Mouse (Mus musculus) olfactory bulb, adult 2 months (tissue): Measurements from ENCODE around the gene Dusp28. TPM values are rescaled to one million over a fixed set of nuclear protein-coding genes. Genes with fewer than 3 reads are reported as not detected.

Experiments
- H3K27ac ChIP-seq: fragments of 200-500 bp; 2 replicates; pipeline ENCODE4 v1.5.1; 2012; ENCODE audit warnings: low read depth, low read length; ENCODE audit not compliant: insufficient read depth
- H3K4me1 ChIP-seq: fragments of 200-500 bp; 2 replicates; pipeline ENCODE4 v1.6.1; 2012; ENCODE audit warnings: low read length; ENCODE audit not compliant: control insufficient read depth, insufficient read depth
- H3K4me3 ChIP-seq: fragments of 200-500 bp; 2 replicates; pipeline ENCODE4 v1.5.1; 2012; ENCODE audit warnings: mild to moderate bottlenecking, low read depth, low read length, moderate library complexity; ENCODE audit not compliant: insufficient read depth
- CTCF ChIP-seq: fragments of 200-500 bp; IDR thresholded peaks from 2 replicates; pipeline ENCODE4 v1.5.1; 2012; ENCODE audit warnings: low read depth, mild to moderate bottlenecking, low read length, moderate library complexity; ENCODE audit not compliant: insufficient read depth
- POLR2A ChIP-seq: fragments of 200-500 bp; IDR thresholded peaks from 2 replicates; pipeline ENCODE4 v1.6.1; 2012; ENCODE audit warnings: mild to moderate bottlenecking, low read depth, low read length, moderate library complexity; ENCODE audit not compliant: insufficient read depth
- WGBS: fragments of 180-500 bp; shearing (Covaris S2); methylation state at CpG from one replicate; pipeline ENCODE4 v1.1.7; 2018; 5-methylcytosine and 5-hydroxymethylcytosine counted together
- polyA plus RNA-seq: library from polyadenylated mRNA; stranded (reverse); fragments of >200 nt; gene quantifications from 2 replicates; pipeline ENCODE4 v1.2.4, GENCODE M21; 2012; ENCODE audit warnings: low replicate concordance; ENCODE audit not compliant: missing spikeins, insufficient read depth, insufficient read length

Dusp28 gene
- polyA plus RNA-seq, 1 experiment = not detected

DNA sequence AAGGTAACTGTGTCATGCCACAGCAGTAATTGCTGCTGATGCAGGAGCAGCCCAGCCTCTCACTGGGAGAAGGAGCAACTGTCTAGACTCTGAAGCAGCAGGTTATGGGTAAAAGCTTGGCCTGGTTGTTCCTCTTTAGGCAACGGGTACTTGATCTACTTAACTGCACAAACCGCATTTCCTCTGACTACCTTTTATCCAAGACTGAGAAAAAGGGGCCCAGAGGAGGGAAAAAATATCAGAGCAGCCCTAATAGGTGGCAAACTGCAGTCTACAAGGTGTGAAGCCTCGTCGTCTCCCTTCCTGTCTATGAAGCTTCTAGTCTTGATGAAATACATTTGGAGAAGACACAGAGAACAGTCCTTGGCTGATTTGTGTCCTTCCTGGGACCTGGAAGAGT is 26.8 kb downstream of the Dusp28 start:
- peaks cover 14% of the 10 kb centered on the region for H3K4me1 ChIP-seq
- no peak for TF ChIP-seq CTCF
- no peak for TF ChIP-seq POLR2A
- WGBS = 76% methylated on average over 4 of the region's 4 CpGs
- peak overlapping the region; percentile 73 for H3K4me3 ChIP-seq
- H3K27ac ChIP-seq = peak overlapping the region; percentile 98

DNA sequence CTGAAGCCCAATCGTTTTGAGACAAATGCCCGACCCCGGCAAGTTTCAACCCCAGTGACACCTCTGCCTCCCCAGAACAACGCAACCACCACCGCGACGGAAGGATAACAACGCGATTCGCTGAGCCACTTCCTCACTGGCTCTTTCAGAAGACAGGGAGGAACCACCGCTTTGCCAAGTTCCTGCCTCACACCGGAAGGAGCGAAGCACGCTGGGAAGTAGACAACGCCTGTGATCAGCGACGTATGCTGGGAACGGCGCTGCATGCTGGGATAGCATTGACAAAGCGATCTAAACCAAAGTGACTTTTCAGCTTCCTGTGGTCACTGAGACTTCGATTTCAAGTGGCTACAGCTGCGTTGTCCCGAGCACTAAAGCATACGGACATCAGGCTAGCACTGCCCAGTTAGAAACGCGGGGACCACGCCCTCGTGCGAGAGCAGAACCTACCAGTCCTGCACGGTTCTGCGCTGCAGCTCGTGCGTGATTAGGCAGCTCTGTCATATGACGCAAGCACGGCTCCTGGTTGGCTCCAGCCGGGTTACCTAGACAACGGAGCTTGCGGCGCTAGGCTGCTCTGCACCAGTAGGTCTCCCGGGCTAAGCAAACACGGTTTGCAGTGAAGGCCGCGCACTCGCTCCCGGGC is 27.5 kb downstream of the Dusp28 start, which contains the start of gene Capn10:
Gene Capn10, plus strand, starts transcription at position 195 of the 646 bp plus-strand sequence.
- WGBS = under 1% methylated on average over 45 of the region's 45 CpGs
- H3K4me3 ChIP-seq = peak within 1 kb of the TSS; percentile 73
- peak; percentile 59 for TF ChIP-seq POLR2A
- 0 out of 2 replicates have a peak, but pooled peaks have one; percentile 20 for TF ChIP-seq CTCF
- peak within 1 kb of the TSS; percentile 98 for H3K27ac ChIP-seq
- H3K4me1 ChIP-seq = peaks cover 14% of the 10 kb centered on the region

DNA sequence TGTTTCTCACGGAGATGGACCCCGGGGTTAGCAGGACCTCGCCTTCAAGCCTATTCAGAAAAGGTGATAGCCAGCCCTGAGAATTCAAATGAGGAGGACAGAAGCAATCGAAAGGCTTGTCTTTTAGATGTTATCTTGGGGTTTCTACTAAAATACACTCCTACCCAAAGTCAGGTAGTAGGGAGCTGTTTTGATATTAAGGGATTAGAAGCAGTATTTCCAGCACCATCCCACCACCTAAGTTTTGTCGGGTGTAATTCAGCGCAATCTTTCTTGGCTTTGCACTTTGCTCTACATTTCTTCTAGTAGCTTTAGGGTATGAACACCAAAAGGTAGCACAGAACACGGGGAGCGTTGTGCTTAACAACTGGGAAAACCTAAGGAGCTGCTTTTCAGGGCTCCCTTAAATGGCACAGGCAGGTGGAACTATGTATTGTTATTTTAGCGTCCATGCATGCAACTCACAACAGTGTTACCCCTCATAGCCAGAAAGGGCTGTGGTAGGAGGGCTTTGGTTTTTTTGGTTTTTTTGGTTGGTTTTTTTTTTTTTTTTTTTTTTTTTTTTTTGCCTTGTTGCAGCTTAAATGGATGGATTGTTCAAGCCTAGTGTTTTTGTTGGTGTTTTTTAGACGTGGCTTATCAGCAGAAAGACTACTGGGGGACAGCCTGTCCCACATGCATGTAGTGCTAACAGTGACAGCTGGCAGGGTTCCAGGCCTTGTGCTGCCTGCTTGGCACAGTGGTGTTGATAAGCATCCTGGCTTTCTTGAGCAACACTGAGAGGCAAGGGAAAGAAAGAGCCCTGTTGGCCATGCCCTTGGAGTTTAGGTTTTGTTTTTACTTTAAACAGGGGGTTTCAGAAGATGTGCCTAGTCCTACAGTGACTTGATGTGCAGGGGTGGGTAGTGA is 28.5 kb downstream of the Dusp28 start:
- 2% methylated on average over 10 of the region's 10 CpGs for WGBS
- Histone ChIP-seq H3K27ac (0 out of 2 replicates have a peak overlapping the region, but pooled peaks have one; percentile 34), H3K4me1 (peaks cover 14% of the 10 kb centered on the region), H3K4me3 (peak overlapping the region; percentile 73)
- no peak for TF ChIP-seq CTCF
- TF ChIP-seq POLR2A = no peak

DNA sequence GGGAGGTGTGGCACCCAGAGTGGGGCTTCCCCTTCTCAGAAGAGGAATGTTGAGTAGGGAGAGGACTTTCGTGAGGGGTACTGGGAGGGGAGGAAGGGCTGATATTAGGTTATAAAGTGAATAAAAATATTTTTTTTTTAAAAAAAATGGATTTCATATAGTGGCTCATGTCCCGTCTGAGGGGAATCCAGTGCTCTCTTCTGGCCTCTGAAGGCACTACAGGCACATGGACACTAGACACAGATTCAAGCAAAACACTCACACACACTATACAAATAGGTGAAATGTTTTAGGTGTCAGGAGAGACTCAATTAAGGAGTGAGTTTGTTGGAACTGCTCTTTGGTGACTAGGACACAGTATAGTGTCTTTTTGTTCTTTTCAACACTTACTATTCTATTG is 29.2 kb downstream of the Dusp28 start:
- Histone ChIP-seq H3K4me3 (0 out of 2 replicates have a peak overlapping the region, but pooled peaks have one; percentile 19), H3K27ac (no peak overlapping the region), H3K4me1 (peaks cover 14% of the 10 kb centered on the region)
- 14% methylated on average over 2 of the region's 2 CpGs for WGBS
- TF ChIP-seq POLR2A (no peak), CTCF (no peak)

DNA sequence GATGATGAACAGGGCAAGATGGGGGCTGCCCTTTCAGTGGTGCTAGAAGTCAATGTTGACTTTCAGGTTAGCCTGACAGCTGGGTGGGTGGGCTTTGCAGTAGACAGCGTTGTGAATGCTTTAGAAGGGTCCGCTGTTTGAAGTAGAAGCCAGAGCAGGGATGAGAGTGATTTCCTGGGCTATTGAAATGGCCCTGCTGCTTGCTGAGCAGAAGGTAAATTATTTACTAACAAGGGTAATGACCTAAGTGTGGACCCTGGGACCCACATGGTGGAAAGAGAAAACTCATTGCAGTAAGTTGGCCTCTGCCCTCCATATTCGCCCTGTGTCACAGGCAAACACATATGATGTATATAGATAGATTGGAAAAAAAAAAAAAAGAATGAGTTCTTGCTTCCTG is 29.7 kb downstream of the Dusp28 start:
- Histone ChIP-seq H3K4me1 (peaks cover 14% of the 10 kb centered on the region), H3K4me3 (no peak overlapping the region), H3K27ac (no peak overlapping the region)
- WGBS = 78% methylated on average over 3 of the region's 3 CpGs
- no peak for TF ChIP-seq CTCF
- no peak for TF ChIP-seq POLR2A

DNA sequence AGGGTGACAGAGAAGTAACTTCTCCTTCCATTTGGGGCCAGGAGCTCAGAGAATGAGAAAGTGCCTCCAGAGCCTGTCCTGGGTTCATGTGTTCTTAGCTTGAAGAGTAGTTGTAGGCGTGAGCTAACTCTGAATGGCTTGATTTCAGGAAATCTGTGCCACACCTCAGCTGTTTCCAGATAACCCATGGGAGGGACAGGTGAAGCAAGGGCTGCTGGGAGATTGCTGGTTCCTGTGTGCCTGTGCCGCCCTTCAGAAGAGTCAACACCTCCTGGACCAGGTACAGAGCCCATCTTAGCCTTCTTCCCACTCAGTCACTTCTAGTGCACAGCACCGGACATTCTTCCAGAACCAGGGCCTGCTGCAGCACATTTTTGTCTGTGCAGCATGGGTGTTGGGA is 31.0 kb downstream of the Dusp28 start:
- 97% methylated on average over 3 of the region's 3 CpGs for WGBS
- peaks cover 14% of the 10 kb centered on the region for H3K4me1 ChIP-seq
- H3K4me3 ChIP-seq = no peak overlapping the region
- no peak overlapping the region for H3K27ac ChIP-seq
- TF ChIP-seq CTCF (no peak), POLR2A (no peak)

DNA sequence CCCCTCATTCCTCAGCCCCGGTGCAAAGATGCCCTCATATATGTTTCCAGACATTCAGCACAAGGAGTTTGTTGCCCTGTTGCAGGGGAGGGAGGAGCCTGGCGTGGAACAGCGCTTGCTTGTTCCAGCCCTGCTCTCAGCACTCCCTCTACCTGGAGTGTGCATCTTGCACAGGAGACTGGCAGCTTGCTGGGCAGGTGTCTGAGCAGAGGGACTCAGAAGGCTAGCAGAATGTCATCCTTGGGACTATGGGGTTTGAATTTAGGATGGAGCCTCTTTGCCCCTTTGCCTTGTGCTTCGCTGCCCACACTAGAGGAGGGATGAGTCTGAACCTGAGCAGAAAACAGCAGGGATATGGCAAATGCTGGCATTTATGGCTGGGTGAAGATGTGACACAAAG is 33.0 kb downstream of the Dusp28 start:
- no peak for TF ChIP-seq POLR2A
- TF ChIP-seq CTCF = no peak
- Histone ChIP-seq H3K4me1 (peaks cover 12% of the 10 kb centered on the region), H3K4me3 (no peak overlapping the region), H3K27ac (no peak overlapping the region)
- 97% methylated on average over 4 of the region's 4 CpGs for WGBS

DNA sequence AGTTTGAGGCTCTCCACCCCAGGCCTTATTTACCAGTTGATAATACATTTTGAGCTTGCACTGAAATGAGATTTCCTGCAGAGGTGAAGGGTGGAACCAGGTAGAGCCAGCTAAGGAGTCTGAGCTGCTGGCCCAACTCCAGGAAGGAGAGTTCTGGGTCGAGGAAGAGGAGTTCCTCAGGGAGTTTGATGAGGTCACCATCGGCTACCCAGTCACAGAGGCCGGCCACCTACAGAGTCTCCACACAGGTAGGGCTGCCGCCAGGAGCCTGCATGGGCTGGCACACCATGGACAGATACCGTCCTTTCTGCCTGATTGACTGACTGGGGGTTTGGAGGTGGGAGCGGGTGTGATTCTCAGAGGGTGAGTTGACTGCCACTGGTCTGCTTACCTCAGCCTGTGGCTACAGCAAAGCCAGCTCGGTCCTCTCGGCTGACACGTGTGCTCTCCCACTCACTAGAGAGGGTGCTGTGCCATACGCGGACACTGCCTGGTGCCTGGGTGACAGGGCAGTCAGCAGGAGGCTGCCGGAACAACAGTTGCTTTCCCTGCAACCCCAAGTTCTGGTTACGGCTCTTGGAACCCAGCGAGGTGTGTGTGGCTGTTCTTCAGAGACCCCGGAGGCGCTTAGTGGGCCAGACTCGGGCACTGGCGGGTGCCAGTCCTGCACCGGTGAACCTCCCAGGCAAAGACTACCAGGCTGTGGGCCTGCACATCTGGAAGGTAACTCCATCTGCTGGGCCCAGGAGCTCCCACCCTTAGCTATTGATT is 36.6 kb downstream of the Dusp28 start:
- no peaks in the 10 kb centered on the region for H3K4me1 ChIP-seq
- H3K27ac ChIP-seq = no peak overlapping the region
- H3K4me3 ChIP-seq = no peak overlapping the region
- WGBS = 92% methylated on average over 19 of the region's 19 CpGs
- TF ChIP-seq POLR2A (no peak), CTCF (no peak)

DNA sequence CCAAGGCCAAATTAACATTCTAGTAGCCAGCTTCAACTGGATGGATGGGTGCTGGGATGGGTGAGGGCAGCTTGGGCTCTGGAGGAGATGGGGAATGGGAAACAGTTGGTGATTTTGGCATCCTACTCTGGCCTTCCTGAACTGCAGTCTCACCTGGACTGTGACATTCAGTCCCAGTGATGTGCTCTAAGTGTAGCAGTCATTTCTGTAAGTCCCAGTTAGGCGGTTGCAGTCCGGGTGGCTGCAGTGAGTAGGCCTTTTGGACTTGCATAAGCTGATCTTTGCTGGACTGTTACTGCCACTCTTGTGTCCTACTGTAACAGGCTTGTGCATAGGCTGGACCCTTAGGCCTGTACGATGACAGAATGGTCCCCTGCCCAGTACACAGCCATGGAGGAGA is 41.2 kb downstream of the Dusp28 start:
- TF ChIP-seq CTCF (no peak), POLR2A (no peak)
- Histone ChIP-seq H3K4me1 (no peaks in the 10 kb centered on the region), H3K4me3 (no peak overlapping the region), H3K27ac (no peak overlapping the region)
- 95% methylated on average over 3 of the region's 3 CpGs for WGBS
